Mouse (Mus musculus) heart, postnatal 10 days (tissue): ENCODE data around the gene Akr1d1. TPM values are rescaled to one million over a fixed set of nuclear protein-coding genes. Genes with fewer than 3 reads are reported as not detected.

ENCODE experiments used
- DNase-seq, 2 experiments: peaks; one replicate each; pipeline ENCODE4 v3.0.0; 2021
- intact Hi-C: fragments of 180-260 bp; cut with DNase I; formaldehyde crosslinking; loops from one replicate; pipeline ENCODE4 v1.15.1; 2025
- total RNA-seq, 2 experiments: library from RNA; stranded (reverse); gene quantifications; 2 replicates each; pipeline ENCODE4 v1.2.3; 2021

The Akr1d1 gene
- total RNA-seq, 2 experiments from 2014 or later = not detected

DNA sequence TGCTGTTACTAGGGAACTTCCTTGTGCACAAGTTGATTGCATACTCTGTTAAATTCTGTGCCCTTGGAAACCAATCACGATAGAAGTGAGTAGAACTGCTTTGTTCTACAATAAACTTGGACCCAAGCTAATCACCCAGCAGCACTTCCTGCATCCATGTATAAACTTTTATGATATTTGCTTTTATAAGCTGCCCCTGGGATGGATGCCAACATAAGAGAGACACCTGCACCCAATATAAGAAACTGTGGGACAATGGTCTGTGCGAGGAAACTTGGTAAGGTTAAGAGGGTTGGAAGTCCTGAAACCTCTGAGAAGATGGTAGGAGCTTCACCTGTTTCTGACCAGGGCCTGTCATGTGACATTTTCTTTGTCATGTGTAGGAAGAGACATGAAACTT lies 85.5 kb downstream of the Akr1d1 start:
- intact Hi-C loops = no loop called here
- no peak for DNase-seq

DNA sequence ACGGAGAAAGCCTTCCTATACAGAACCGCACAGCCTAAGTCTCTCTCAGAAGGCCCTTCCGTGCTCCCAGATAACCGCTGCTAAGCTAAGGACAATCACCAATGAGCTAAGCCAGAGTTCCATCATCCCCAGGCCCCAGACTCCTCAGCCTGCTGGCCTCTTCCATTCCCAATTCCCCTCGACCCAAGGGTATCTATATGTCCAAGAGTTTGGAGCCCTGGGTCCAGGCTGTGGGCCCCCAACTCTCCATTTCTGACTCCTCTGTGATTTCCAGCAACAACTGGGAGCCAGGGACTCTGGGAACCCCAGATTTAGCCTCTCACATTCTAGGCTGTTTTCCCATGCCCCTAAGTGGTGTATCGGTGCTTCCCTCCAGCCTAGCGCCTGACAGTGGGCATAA lies 86.2 kb downstream of the Akr1d1 start:
- intact Hi-C loops = no loop called here
- DNase-seq = no peak

DNA sequence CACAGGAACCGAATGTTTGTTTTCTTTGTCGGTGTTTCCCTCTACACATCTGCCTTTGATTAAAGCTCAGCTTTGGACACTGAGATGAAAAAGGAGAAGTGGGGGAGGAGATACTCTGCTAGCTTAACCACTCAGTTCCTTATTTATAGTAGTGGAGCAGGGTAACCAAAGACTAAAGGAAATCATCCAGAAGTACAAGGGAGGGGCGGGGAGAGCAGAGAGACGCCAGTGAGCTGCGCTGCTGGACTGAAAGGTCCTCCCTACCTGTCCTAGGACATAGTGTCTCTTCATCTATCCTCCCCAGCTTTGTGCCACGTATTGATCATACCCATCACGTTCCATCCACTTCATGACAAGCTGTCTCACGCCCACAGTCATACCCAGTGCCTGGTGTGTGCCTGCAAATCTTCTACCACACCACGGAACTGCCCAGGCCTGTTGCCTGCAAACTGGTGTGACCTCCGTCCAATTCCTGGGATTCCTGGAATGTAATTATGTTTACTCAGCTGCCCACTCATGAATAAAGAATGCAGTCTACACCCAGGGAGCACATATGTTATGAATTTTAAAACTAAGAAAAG lies 87.5 kb downstream of the Akr1d1 start:
- DNase-seq = peak in 1 of 2 experiments; percentile 27
- intact Hi-C loops = no loop called here

Other genes with a start within 250 kb of the Akr1d1 start
- gene Dgki, start 230.0 kb upstream of the Akr1d1 start, total RNA-seq = under 1 TPM; 0.45 to 0.65 TPM
- gene Creb3l2, start 88.0 kb upstream of the Akr1d1 start, total RNA-seq = 10 to 100 TPM; 40.0 to 42.0 TPM